In genomic region chr7:27673064-27673574, GRCm38 (mm10) we compare ENCODE assay signal across 8 mouse cellular contexts. TPM values are rescaled to one million over a fixed set of nuclear protein-coding genes. Genes with fewer than 3 reads are reported as not detected.
A peak's percentile ranks its signal among the peaks of the same experiment; 100 is the strongest.
DNase-seq lines count a peak whose midpoint lies in the region; ATAC-seq and TF ChIP-seq lines count a peak whose summit lies in the region.

No protein-coding gene starts in this region.

- TF ChIP-seq POLR2A in kidney, adult 2 months (IDR thresholded peaks at IDR 0.05; ENCODE audit: low read depth, low read length) = no peak

- no peaks in the 10 kb centered on the region for H3K27me3 ChIP-seq in kidney, adult 2 months (replicated peaks; ENCODE audit: control insufficient read depth, insufficient read depth, low read length)
- H3K27me3 ChIP-seq in hindbrain, embryonic 12.5 days = no peaks in the 10 kb centered on the region
- H3K27me3 ChIP-seq in midbrain, embryonic 14.5 days (ENCODE audit: control insufficient read depth, insufficient read depth, low read length) = no peaks in the 10 kb centered on the region

- H3K9me3 ChIP-seq in hindbrain, embryonic 12.5 days (replicated peaks) = no peaks in the 10 kb centered on the region
- no peaks in the 10 kb centered on the region for H3K9me3 ChIP-seq in midbrain, embryonic 14.5 days (ENCODE audit: control insufficient read depth, low read length)

- peak overlapping the region; percentile 91 for H3K9ac ChIP-seq in hindbrain, embryonic 12.5 days
- peak overlapping the region; percentile 89 for H3K9ac ChIP-seq in midbrain, embryonic 14.5 days (replicated peaks; ENCODE audit: low read length)

- ATAC-seq in hindbrain, embryonic 12.5 days (ENCODE audit: low FRiP score) = no peak
- no peak for ATAC-seq in midbrain, embryonic 14.5 days (ENCODE audit: low FRiP score, low TSS enrichment)

- no peak for DNase-seq in kidney, adult 2 months
- no peak for DNase-seq in kidney, adult 18-20 months
- no peak for DNase-seq in midbrain, embryonic 14.5 days
- DNase-seq in c-Kit-positive CD71-positive TER-119-positive erythroid progenitor cells, embryonic 14.5 days (ENCODE audit: low spot score) = no peak
- no peak for DNase-seq in natural killer cell, adult 2 months (ENCODE audit: low spot score in 2 of 2)
- no peak for DNase-seq in layer of hippocampus, postnatal 36 days

- H3K4me1 ChIP-seq in kidney, adult 2 months (ENCODE audit: control insufficient read depth, insufficient read depth, low read length) = peaks cover 5% of the 10 kb centered on the region; the same call in 1 of the 2 replicates
- peaks cover 7% of the 10 kb centered on the region; the same call in 1 of the 2 replicates for H3K4me1 ChIP-seq in brown adipose tissue, adult 24 weeks (ENCODE audit: control insufficient read depth, insufficient read depth, insufficient read length, low read length)
- peaks cover 26% of the 10 kb centered on the region for H3K4me1 ChIP-seq in hindbrain, embryonic 12.5 days
- peaks cover 31% of the 10 kb centered on the region for H3K4me1 ChIP-seq in midbrain, embryonic 14.5 days (ENCODE audit: control insufficient read depth, insufficient read depth, low read length)

- TF ChIP-seq CTCF in kidney, adult 2 months (conservative IDR thresholded peaks at IDR 0.05; ENCODE audit: insufficient read depth, insufficient read length, low read depth, low read length) = 0 out of 2 replicates have a peak, but pooled peaks have one; percentile 13

- no peaks in the 10 kb centered on the region for H3K36me3 ChIP-seq in kidney, adult 2 months (ENCODE audit: control insufficient read depth, insufficient read depth, low read length)
- H3K36me3 ChIP-seq in hindbrain, embryonic 12.5 days = peaks cover 22% of the 10 kb centered on the region
- H3K36me3 ChIP-seq in midbrain, embryonic 14.5 days (ENCODE audit: control insufficient read depth, insufficient read depth, low read length) = peaks cover 8% of the 10 kb centered on the region; the same call in 1 of the 2 replicates

- peak overlapping the region; percentile 65 for H3K4me3 ChIP-seq in kidney, adult 2 months (ENCODE audit: insufficient read depth, low read depth, low read length)
- H3K4me3 ChIP-seq in brown adipose tissue, adult 24 weeks (ENCODE audit: insufficient read depth, low read depth, low read length) = peak overlapping the region; percentile 97
- peak overlapping the region; percentile 91 for H3K4me3 ChIP-seq in hindbrain, embryonic 12.5 days
- H3K4me3 ChIP-seq in midbrain, embryonic 14.5 days (replicated peaks; ENCODE audit: low read depth, low read length) = peak overlapping the region; percentile 94

- 45% methylated on average over 9 of the region's 9 CpGs for WGBS in kidney, adult 2 months
- whole genome bisulfite sequencing in hindbrain, embryonic 12.5 days = 56% methylated on average over 9 of the region's 9 CpGs
- 59% methylated on average over 9 of the region's 9 CpGs for WGBS in midbrain, embryonic 14.5 days

- peak overlapping the region; percentile 99 for H3K4me2 ChIP-seq in hindbrain, embryonic 12.5 days (replicated peaks)
- H3K4me2 ChIP-seq in midbrain, embryonic 14.5 days (ENCODE audit: low read length) = peak overlapping the region; percentile 98

- no peak overlapping the region for H3K27ac ChIP-seq in kidney, adult 2 months (ENCODE audit: insufficient read depth, low read depth, low read length)
- H3K27ac ChIP-seq in brown adipose tissue, adult 24 weeks (replicated peaks; ENCODE audit: low read depth, low read length) = no peak overlapping the region
- no peak overlapping the region for H3K27ac ChIP-seq in hindbrain, embryonic 12.5 days
- no peak overlapping the region for H3K27ac ChIP-seq in midbrain, embryonic 14.5 days (replicated peaks; ENCODE audit: low read depth, low read length)

RNA-seq across cellular contexts. Expression of gene Map3k10, which starts 1.3 kb away (rescaled TPM):
- 24.6 and 26.8 TPM in 2 replicates for polyA plus RNA-seq in kidney, adult 2 months (2012; rRNA removed)
- polyA plus RNA-seq in brown adipose tissue, adult 24 weeks (2012; ENCODE audit: insufficient read depth, insufficient read length, missing spikeins) = 13.0 and 13.2 TPM in 2 replicates
- polyA plus RNA-seq in hindbrain, embryonic 12.5 days (2016; fragmentation: Nextera tagmentation; extraction: Ambion mirVana) = 18.8 and 19.8 TPM in 2 replicates
- polyA plus RNA-seq in midbrain, embryonic 14.5 days (2014; fragmentation: Nextera tagmentation; extraction: Ambion mirVana) = 19.0 and 24.0 TPM in 2 replicates
- total RNA-seq in layer of hippocampus, postnatal 36 days (2021) = 100 to 1,000 TPM; 177 to 185 TPM

RNA-seq across cellular contexts. Expression of gene Zfp607b, which starts 16.0 kb away (rescaled TPM):
- 0.27 and 1.1 TPM in 2 replicates for polyA plus RNA-seq in kidney, adult 2 months (2012; rRNA removed)
- 1.3 and 3.1 TPM in 2 replicates for polyA plus RNA-seq in brown adipose tissue, adult 24 weeks (2012; ENCODE audit: insufficient read depth, insufficient read length, missing spikeins)
- polyA plus RNA-seq in hindbrain, embryonic 12.5 days (2016; fragmentation: Nextera tagmentation; extraction: Ambion mirVana) = 6.9 and 8.7 TPM in 2 replicates
- 15.1 and 15.5 TPM in 2 replicates for polyA plus RNA-seq in midbrain, embryonic 14.5 days (2014; fragmentation: Nextera tagmentation; extraction: Ambion mirVana)
- total RNA-seq in layer of hippocampus, postnatal 36 days (2021) = 10 to 100 TPM; 10.0 to 10.3 TPM

RNA-seq across cellular contexts. Expression of gene Ttc9b, which starts 19.4 kb away (rescaled TPM):
- polyA plus RNA-seq in kidney, adult 2 months (2012; rRNA removed) = not detected in 2 replicates
- not detected in 2 replicates for polyA plus RNA-seq in brown adipose tissue, adult 24 weeks (2012; ENCODE audit: insufficient read depth, insufficient read length, missing spikeins)
- 19.7 and 20.4 TPM in 2 replicates for polyA plus RNA-seq in hindbrain, embryonic 12.5 days (2016; fragmentation: Nextera tagmentation; extraction: Ambion mirVana)
- polyA plus RNA-seq in midbrain, embryonic 14.5 days (2014; fragmentation: Nextera tagmentation; extraction: Ambion mirVana) = 71.3 and 104 TPM in 2 replicates
- total RNA-seq in layer of hippocampus, postnatal 36 days (2021) = 10 to 100 TPM; 45.8 to 48.2 TPM

RNA-seq across cellular contexts. Expression of gene Zfp60, which starts 58.1 kb away (rescaled TPM):
- 1.7 and 2.4 TPM in 2 replicates for polyA plus RNA-seq in kidney, adult 2 months (2012; rRNA removed)
- 4.9 and 5.1 TPM in 2 replicates for polyA plus RNA-seq in brown adipose tissue, adult 24 weeks (2012; ENCODE audit: insufficient read depth, insufficient read length, missing spikeins)
- 101 and 107 TPM in 2 replicates for polyA plus RNA-seq in hindbrain, embryonic 12.5 days (2016; fragmentation: Nextera tagmentation; extraction: Ambion mirVana)
- polyA plus RNA-seq in midbrain, embryonic 14.5 days (2014; fragmentation: Nextera tagmentation; extraction: Ambion mirVana) = 89.9 and 125 TPM in 2 replicates
- total RNA-seq in layer of hippocampus, postnatal 36 days (2021) = 10 to 100 TPM; 33.5 to 38.7 TPM

Comparison
In these comparisons a context has a peak if more than half of its experiments do, and no peak if none do; other contexts are left out.
1. RNA of gene Ttc9b, which starts 19.4 kb away (polyA plus RNA-seq): 71.3 to 104 TPM in midbrain, embryonic 14.5 days and 19.7 to 20.4 TPM in hindbrain, embryonic 12.5 days; not detected in brown adipose tissue, adult 24 weeks and not detected in kidney, adult 2 months; every median in the first group is over 10 times any median in the second.
2. Peak in every context shown above with its lines, with median percentiles within 50 percentile points of each other: H3K4me3 ChIP-seq.